Mouse (Mus musculus) layer of hippocampus, adult 11-12 months (tissue): ENCODE measurements around the gene Hal.

Experiments
- DNase-seq: peaks from one replicate; pipeline ENCODE4 v3.0.0; 2022; ENCODE audit warnings: low spot score

The Hal gene

GRCm38 (mm10) chr10:93488066-93488827, at the start of gene Hal:
Hal (plus strand) TSS chr10:93488768.
- DNase-seq, result no peak

GRCm38 (mm10) chr10:93441501-93441900, 47.1 kb upstream of the Hal start:
- DNase-seq, result no peak

GRCm38 (mm10) chr10:93442183-93442582, 46.4 kb upstream of the Hal start:
- no peak for DNase-seq

- no peak for DNase-seq
Observed at GRCm38 (mm10) chr10:93444407-93444806, 44.2 kb upstream of the Hal start.

- DNase-seq, result no peak
Observed at GRCm38 (mm10) chr10:93447398-93447797, 41.2 kb upstream of the Hal start.

GRCm38 (mm10) chr10:93454652-93455014, 33.9 kb upstream of the Hal start:
- no peak for DNase-seq

GRCm38 (mm10) chr10:93460106-93460505, 28.5 kb upstream of the Hal start:
- DNase-seq, result no peak

GRCm38 (mm10) chr10:93462692-93463382, 25.7 kb upstream of the Hal start:
- no peak for DNase-seq

- DNase-seq, result no peak
Observed at GRCm38 (mm10) chr10:93463611-93464010, 25.0 kb upstream of the Hal start.

- DNase-seq, result no peak
Observed at GRCm38 (mm10) chr10:93467259-93467658, 21.3 kb upstream of the Hal start.

GRCm38 (mm10) chr10:93467791-93468190, 20.8 kb upstream of the Hal start:
- DNase-seq, result no peak

GRCm38 (mm10) chr10:93471415-93471814, 17.2 kb upstream of the Hal start:
- DNase-seq, result peak; percentile 80

- DNase-seq, result no peak
Observed at GRCm38 (mm10) chr10:93484511-93484910, 4.1 kb upstream of the Hal start.

- peak; percentile 25 for DNase-seq
Observed at GRCm38 (mm10) chr10:93485055-93485691, 3.4 kb upstream of the Hal start.

GRCm38 (mm10) chr10:93486622-93487021, 1.9 kb upstream of the Hal start:
- DNase-seq, result peak; percentile 51

- DNase-seq, result no peak
Observed at GRCm38 (mm10) chr10:93488828-93489226, 259 bp downstream of the Hal start.

- no peak for DNase-seq
Observed at GRCm38 (mm10) chr10:93490451-93490850, 1.9 kb downstream of the Hal start.

- no peak for DNase-seq
Observed at GRCm38 (mm10) chr10:93500864-93501263, 12.3 kb downstream of the Hal start.

GRCm38 (mm10) chr10:93501346-93501745, 12.8 kb downstream of the Hal start:
- DNase-seq, result no peak

- no peak for DNase-seq
Observed at GRCm38 (mm10) chr10:93508383-93508970, 19.9 kb downstream of the Hal start.

GRCm38 (mm10) chr10:93509532-93510153, 21.1 kb downstream of the Hal start:
- DNase-seq, result no peak

- DNase-seq, result no peak
Observed at GRCm38 (mm10) chr10:93515419-93515818, 26.9 kb downstream of the Hal start.
